Mouse (Mus musculus): Measurements from ENCODE around the gene Pus10.

Gene Pus10

GRCm38 (mm10) chr11:23665311-23665786 is at the start of gene Pus10:
Gene Pus10 (plus strand): TSS chr11:23665674.
- DNase-seq (ENCODE audit: low spot score in 2 of 2), result peak in 1 of 2 experiments; percentile 22

DNA sequence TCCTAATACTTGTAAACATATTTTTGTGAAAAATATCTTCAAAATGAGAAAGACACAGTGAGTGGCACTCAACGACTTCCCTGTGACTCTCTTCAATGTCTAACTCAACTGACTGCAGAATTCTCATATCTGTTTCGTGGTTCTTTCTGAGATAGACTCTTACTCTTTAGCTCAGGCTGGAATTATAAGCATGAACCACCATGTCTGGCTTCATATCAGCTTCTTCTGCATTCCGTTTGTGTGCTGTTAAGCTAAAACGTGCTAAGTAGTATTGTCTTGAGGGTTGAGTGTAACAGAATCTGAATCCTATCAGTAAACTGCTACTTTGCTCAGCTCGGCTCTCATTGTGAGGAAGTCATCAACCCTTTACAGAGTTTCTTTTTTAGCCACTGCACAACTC is 46.5 kb upstream of the Pus10 start:
- no peak for DNase-seq (ENCODE audit: low spot score in 2 of 2)

GRCm38 (mm10) chr11:23630664-23631063 is 34.8 kb upstream of the Pus10 start:
- DNase-seq (ENCODE audit: low spot score in 2 of 2), result no peak

DNA sequence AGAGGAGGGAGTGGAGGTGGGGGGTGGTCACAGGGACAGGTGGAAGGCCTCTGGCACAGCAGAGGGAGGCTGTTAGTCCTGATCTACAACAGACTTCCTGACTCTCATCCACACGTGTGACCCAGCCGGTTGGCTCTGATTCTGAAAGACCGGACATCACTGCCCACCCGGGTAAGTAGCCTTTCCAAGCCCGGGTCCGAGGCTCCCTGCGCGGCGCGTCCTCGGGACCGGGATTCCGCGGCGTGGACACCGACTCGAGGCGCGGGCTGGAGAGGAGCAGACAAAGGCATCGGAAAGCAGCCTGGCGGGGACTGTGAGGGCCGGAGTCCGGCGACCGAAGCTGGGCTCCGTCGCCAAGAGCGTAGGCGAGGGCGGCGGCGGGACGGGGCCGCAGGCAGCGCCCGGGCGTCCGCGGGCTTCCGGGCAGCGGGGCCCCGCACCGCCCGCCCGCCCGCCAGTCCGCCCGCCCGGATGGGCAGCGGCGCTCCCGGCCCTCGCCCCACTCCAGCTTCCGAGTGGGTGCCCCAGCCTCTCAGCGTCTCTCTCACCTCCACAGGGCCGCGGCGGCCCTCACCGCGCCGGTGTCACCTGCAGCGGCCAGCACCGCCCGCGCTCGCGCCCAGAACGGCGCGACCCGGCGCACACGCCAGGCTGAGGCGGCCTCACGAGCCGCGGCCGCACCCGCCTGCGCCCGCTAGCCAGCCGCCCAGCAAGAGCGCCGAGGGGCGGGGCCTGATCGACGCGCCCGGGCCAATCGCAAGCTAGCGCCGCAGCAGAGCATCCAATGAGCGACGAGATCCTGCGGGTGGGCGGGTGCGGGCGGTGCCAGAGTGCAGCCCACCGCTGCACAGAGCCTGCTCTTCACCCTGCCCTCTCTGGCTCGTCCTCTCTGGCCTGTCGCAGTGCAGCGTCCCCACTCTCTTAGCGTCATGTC is 32.3 kb upstream of the Pus10 start, which contains the start of gene 0610010F05Rik:
TSS of gene 0610010F05Rik (minus strand) at position 695 of the 934 bp plus-strand sequence.
- peak; percentile 70 to 75 for DNase-seq (ENCODE audit: low spot score in 2 of 2)

DNA sequence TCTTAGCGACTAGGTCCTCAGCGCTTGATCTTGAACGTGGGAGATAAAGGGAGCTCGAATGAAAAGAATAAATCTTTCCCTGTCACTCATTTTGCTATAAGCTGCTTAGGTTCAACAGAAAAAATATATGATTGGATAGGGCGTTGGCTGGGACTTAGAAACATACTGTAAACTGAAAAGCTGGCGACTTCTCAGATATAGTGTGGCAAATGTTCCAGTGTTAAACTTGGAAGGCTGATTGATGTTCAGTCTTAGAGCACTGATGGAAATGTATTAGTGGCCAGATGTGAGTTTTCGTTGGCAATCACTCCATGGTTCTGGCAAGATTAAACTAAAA is 31.6 kb upstream of the Pus10 start:
- DNase-seq (ENCODE audit: low spot score in 2 of 2), result no peak

DNA sequence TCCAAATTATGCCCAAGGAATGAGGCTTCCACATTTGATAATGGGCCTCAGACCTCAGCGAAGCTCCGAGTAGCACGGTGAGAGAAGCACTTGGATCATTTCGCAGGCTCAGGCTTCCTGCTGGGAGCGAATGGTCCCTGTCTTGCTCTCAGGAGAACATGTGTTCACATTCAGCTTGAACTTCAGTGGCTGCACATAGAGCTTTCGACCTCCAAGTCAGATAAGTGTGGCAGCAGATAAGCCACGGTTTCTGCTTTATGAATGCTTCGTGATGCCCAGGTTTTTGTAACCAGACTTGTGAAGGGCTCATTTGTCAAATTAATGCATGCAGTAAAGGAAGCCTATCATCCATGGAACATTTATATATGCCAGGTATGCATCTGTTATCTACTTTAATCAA is 30.9 kb upstream of the Pus10 start:
- DNase-seq (ENCODE audit: low spot score in 2 of 2), result no peak

DNA sequence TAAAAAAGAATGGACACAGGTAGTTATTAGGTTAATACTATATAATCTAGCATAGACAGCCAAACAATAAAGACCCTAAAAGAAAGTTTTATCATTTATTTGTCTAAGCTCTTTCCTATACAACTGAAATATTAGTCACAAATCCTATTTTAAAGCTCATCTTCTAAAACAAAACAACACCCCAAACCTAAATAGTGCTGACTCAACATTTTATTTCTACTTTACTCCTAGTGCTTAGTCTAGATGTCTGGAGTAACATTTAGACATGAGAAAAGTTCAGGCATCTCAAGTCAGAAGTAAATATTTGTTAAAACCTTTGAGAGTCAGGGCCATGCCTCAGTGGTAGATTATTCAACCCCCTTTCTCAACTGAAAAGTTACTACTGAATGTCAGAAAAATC is 18.0 kb upstream of the Pus10 start:
- no peak for DNase-seq (ENCODE audit: low spot score in 2 of 2)

- DNase-seq (ENCODE audit: low spot score in 2 of 2), result no peak
Observed at GRCm38 (mm10) chr11:23647835-23648234, 17.6 kb upstream of the Pus10 start.

- DNase-seq (ENCODE audit: low spot score in 2 of 2), result no peak
Observed at GRCm38 (mm10) chr11:23653666-23654065, 11.8 kb upstream of the Pus10 start.

GRCm38 (mm10) chr11:23657791-23658190 is 7.7 kb upstream of the Pus10 start:
- DNase-seq (ENCODE audit: low spot score in 2 of 2), result no peak

DNA sequence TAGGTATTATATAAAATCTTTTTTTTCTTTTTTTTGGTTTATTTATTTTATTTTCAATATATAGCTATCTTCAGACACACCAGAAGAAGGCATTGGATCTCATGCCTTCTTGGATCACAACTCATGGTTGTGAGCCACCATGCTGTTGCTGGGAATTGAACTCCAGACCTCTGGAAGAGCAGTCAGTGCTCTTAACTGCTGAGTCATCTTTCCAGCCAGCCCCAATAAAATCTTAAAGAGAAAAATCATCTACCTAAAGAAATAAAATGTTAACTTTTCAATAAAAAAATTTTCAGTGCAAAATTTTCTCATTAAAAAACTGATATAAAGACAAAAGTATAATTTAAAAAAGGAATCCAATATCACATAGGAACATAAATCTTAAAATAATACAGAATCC is 1.2 kb upstream of the Pus10 start:
- no peak for DNase-seq (ENCODE audit: low spot score in 2 of 2)

DNA sequence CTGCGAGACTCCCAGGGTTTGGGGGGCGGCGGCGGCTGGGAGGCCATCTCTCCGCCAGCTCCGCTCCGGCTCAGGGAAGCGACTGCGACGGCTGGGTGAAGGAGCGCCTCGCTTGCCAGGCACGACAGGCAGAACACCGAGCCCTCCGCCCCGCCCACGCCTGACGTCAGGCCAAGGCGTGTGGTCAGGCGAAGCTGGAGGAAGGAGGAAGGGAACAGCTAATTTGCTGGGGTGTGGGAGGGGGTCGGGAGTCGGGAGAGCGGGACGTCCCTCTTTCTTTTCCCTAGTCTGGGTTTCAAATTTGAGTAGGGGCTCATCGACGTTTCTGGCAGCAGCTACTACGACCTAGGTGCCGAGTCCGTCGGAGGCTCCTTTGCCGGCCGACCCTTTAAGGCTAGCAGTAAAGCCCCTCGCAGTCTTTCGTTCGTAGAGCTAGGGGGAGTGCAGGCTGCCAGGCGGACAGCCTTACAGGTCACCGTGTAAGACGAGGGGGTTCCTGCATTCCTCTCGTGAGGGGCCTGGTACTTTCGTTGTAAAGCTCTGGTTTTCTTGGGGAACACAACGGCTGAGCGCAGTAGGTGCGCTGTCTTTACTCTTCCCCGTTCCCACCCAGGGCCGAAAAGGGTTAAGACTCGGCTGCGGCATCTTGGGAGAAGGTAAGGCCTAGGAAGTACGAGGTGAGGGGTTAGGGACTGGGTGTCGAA is 476 bp downstream of the Pus10 start, which contains the start of gene Pex13:
TSS of gene Pex13 (minus strand) at position 162 of the 704 bp plus-strand sequence.
- DNase-seq (ENCODE audit: low spot score in 2 of 2), result peak; percentile 83 to 84

DNA sequence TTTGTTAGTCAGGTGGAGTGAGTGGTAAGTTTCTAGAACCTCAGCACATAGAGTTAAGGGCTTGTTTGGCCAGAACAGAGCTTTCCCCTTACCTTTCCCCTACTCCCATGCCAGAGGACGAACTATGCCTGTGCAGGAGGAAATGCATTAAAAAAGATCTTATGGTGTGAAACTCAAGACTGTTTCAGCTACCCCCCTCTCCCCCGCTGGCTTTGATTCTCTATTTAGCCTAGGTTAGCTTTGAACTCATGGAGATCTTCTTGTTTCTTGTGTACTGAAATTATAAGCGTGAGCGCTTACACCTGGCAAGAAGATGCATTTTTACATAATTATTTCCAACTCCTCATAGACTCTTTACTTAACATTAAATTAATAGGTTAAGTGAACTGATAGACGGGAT is 1.1 kb downstream of the Pus10 start:
- DNase-seq (ENCODE audit: low spot score in 2 of 2), result no peak

DNA sequence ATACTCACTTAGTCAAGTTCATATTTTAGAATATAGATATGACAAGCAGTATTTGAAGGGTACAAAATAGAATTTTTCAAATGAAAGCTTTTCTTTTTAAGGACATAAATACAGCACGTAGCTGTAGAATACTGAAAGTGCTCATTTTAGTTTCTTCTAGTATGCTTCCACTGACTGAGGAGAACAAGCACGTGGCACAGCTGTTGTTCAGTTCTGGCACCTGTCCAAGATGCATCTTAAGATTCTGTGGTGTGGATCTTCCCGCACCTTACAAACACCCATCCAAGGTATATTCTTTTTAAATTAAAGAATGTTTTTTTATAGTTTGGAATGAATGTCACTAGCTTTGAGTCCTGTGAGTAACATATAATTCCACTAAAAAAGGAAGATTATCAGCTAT is 1.7 kb downstream of the Pus10 start:
- no peak for DNase-seq (ENCODE audit: low spot score in 2 of 2)

- no peak for DNase-seq (ENCODE audit: low spot score in 2 of 2)
Observed at GRCm38 (mm10) chr11:23672256-23672749, 6.8 kb downstream of the Pus10 start.

DNA sequence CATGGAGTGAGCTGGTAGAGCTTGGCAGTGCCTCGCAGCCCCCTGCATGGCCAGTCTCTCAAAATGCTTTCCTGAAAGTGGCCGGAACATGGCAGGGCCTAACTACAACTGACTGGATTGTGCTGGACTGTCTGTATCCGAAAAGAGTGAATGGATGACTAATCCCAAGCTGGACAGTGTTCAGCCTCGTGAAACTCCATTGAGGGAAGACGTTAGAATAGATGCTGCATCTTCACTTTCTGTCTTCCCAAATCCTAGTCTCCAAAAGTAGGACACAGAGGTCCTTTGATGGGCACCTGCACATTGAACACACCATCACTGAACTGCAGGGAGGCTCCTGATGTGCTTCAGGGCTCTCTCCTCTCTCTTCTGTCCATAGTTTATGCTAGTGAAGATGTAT is 10.6 kb downstream of the Pus10 start:
- DNase-seq (ENCODE audit: low spot score in 2 of 2), result no peak

GRCm38 (mm10) chr11:23679044-23679642 is 13.7 kb downstream of the Pus10 start:
- peak in 1 of 2 experiments; percentile 20 for DNase-seq (ENCODE audit: low spot score in 2 of 2)

DNA sequence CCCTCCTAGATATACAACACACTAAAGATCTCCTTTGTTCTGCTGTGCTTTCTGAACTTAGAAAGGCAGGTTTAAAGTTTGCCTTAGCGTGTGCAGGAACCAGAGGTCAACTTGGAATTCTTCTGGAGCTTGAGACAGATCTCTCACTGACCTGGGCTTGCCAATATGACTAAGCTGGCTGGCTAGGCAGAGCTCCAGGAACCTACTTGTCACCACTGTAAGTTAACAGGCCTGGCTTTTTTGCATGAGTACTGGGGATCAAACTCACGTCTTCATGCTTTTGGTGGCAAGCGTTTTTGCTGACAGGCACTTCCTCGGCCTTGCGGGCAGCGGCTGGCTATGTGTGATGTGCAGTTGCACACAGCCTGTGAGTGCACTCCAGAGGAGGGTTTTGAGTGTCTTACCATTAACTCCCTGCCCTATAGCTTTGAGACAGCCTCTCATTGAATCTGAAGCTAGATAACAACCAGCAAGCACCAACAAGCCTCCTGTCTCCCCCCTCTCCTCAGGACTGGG is 15.0 kb downstream of the Pus10 start:
- DNase-seq (ENCODE audit: low spot score in 2 of 2), result no peak

- no peak for DNase-seq (ENCODE audit: low spot score in 2 of 2)
Observed at GRCm38 (mm10) chr11:23682561-23682960, 17.1 kb downstream of the Pus10 start.

- DNase-seq (ENCODE audit: low spot score in 2 of 2), result no peak
Observed at GRCm38 (mm10) chr11:23686671-23687070, 21.2 kb downstream of the Pus10 start.

DNA sequence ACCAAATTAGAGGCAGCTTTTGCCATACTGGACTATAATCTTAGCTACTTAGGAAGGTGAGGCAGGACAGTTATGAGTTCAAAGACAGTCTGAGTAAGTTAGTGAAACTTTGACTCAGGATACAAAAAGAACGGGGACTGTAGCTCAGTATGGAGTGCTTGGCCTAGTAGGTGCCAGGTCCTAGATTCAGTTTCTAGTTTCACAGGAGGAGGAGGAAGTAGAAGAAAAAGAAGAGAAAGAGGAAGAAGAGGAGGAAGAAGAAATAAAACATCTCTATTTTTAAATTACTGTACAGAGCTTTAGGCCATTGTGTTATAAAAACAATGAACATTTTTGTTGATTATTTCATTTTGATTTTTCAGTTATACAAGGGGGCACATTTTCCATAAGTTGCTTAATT is 22.6 kb downstream of the Pus10 start:
- no peak for DNase-seq (ENCODE audit: low spot score in 2 of 2)

GRCm38 (mm10) chr11:23693286-23693685 is 27.8 kb downstream of the Pus10 start:
- no peak for DNase-seq (ENCODE audit: low spot score in 2 of 2)
